Mouse (Mus musculus) frontal cortex, adult (tissue): ENCODE data around the gene Ttc3.

Experiments
- ATAC-seq: cut with Nextera tagmentation; 2 replicates; pipeline ENCODE4 v1.9.2; 2017; ENCODE audit warnings: mild to moderate bottlenecking, moderate library complexity, mixed read lengths; ENCODE audit not compliant: low TSS enrichment

The Ttc3 gene

GRCm38 (mm10) chr16:94497911-94498310 lies 127.5 kb downstream of the Ttc3 start:
- ATAC-seq: peak; percentile 88

GRCm38 (mm10) chr16:94504192-94504591 lies 133.8 kb downstream of the Ttc3 start:
- no peak for ATAC-seq

- no peak for ATAC-seq
These were observed 136.7 kb downstream of the Ttc3 start for GRCm38 (mm10) chr16:94507071-94507470.

GRCm38 (mm10) chr16:94508769-94509168 lies 138.4 kb downstream of the Ttc3 start:
- no peak for ATAC-seq

GRCm38 (mm10) chr16:94509983-94510382 lies 139.6 kb downstream of the Ttc3 start:
- no peak for ATAC-seq

DNA sequence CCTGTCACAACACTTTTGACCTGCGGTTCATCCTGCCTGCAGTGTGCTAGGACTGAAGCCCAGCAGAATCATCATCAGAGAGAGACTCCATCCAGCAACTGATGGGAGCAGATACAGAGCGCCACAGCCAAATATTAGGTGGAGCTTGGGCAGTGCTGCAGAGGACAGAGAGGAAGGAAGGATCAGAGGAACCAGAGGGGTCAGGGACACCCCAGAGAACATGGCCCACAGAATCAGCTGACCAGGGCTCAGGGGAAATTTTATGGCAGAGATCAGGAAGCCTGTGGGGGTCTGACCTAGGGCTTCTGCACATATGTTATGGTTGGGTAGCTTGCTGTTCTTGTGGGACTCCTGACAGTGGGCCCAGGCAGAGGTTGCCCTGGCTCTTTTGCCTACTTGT lies 147.2 kb downstream of the Ttc3 start:
- no peak for ATAC-seq
